Mouse (Mus musculus) lung, postnatal 10 days (tissue): ENCODE measurements around the gene Adamtsl2.
A peak's percentile ranks its signal among the peaks of the same experiment; 100 is the strongest.

Source experiments
- DNase-seq: peaks from one replicate; pipeline ENCODE4 v3.0.0; 2021

The Adamtsl2 gene

DNA sequence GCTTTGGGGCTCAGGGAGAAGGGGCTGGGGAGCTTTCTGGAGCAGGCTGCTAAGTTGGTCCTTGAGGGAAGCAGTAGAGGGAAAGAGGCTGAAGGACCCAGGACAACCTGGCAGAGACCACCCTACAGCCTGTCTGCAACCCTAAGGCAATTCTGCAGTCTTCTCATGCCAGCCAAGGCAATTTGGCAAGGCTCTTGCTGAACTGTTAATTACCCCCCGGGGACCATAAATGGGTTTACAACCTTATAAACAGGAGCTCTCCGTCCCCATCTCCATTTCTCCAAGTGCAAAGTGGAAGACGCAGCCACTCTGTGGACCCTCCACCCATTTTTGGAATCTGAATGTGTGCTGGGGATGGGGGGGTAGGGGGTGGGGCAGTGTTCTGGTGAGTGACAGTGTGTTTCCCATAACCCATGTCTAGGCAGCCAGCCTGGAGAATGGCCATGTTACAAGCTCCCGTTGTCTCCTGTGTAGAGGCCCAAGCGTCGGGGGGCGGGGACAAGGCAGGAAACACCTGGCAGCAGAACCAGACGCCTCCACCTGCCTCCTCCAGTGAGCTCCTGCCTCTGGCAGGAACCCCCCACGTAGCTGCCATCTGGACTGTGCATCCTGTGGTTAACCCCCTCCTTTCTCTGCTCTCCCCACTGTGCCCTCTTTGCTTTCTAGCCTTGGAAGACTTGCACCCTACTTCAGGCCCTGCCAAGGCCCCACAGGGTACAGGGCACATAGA, 42.6 kb downstream of the Adamtsl2 start:
- peak; percentile 36 for DNase-seq

- DNase-seq = no peak
Measured at GRCm38 (mm10) chr2:27122578-27122977, 43.4 kb downstream of the Adamtsl2 start.

DNA sequence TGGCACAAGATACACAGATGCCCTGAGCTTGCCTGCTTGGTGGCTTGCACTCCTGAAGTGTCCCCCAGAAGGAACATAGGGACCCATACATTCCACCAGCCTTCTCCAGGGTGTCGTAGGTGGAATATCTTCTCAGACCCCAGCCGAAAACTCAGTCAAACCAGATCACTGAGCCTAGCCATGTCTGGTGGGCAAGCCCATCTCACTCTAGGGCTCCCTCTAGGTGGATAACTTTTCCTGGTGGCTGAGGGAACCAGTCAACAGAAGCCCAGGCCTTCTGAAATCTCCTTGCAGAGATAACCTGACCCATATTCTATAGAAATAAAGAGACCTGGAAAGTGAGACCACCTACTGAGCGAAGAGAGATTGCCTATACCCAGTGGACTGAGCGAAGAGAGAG, 43.9 kb downstream of the Adamtsl2 start:
- no peak for DNase-seq

GRCm38 (mm10) chr2:27125979-27126378, 46.8 kb downstream of the Adamtsl2 start:
- peak; percentile 73 for DNase-seq

DNA sequence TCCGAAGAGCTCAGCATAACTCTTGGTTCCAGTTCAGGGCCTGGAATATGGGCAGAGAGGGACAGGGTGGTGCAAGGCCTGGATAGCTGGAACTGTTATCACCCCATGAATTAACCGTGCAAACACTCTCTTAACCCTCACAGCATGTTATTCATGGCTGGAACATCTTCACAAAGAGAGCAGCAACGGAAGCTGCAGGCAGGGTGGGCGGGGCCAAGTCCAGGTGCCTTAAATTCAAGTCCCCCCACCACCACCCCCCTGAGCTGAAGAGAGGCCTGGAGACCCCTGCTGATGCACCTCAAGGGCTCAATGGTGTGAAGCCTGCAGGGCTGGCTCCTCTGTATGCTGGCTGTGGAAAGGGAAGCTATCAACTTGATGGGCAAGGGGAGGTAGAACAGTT, 47.3 kb downstream of the Adamtsl2 start:
- DNase-seq = no peak

GRCm38 (mm10) chr2:27128990-27129389, 49.8 kb downstream of the Adamtsl2 start:
- DNase-seq = no peak

DNA sequence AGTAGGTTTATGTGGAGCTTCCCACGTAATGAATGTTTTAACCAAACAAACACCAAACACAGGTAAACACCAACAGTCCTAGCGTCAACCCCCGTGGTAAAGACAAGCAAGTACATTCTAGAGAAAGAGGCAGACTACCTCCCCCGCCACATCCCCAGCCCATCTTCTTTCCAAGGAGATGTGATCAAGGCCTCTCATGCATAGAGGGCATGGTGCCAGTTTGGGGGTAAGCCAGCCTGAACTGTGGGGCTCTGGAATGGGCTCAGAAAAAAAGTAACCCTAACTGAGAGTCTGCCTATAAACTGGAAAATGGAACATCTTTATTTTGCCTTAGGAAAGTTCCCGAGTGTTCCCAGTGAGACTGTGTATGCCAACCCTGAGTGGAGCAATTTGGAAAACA, 56.8 kb downstream of the Adamtsl2 start:
- no peak for DNase-seq

DNA sequence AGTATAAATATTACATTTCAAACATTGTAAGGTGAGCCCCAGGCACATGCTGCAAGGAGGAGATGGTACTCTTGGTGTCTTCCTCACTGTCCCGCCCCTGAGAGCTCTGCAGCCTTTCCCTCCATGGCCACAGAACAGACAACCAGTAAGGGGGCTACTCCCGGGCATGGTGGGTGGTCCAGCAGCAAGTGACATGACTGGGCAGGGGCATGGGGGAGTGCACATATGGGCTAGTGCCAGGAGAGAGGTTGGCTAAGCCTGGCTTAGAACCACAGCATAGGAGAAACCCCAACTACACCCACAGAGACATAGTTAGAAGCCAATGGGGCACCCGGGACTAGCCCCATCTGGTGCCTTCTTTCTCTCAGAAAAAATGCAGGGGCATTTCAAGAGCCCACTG, 57.2 kb downstream of the Adamtsl2 start:
- DNase-seq = no peak

- DNase-seq = no peak
Measured at GRCm38 (mm10) chr2:27136789-27137188, 57.6 kb downstream of the Adamtsl2 start.

GRCm38 (mm10) chr2:27138356-27138755, 59.2 kb downstream of the Adamtsl2 start:
- DNase-seq = no peak

DNA sequence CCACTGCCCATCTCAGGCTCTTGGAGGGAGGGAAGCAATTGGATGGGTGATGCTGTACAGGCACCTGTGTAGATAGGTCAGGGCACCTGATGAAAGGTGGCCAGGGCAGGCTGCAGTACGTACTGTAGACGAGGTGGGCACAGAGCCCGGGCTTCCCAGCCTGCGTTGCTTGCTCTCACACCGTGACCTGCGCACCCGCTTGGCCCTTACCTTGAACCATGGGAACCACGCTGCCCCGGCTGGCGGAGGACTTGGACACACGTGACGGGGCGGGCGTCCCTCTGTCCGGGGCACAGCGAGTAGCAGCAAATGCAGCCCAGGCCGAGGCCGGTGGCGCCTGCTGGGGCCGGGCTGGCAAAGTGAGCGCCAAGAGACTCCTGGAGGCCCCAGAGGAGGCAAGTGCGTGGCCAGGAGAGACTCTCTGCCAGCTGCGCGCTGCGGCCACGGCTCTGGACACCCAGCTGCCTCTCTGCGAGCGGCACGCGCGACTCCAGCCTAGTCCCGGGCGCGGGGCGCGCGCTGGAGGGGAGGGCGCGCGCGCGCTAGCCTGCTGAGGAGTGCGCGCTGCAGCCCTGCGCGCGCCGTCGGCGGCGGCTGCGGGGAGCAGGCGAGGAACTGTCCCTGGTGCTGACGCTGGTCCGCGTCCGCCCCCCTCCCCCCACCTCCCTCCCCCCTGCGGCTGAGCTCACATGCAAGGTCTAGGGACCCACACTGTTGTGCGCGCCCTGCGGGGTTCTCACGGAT, 62.9 kb downstream of the Adamtsl2 start, which contains the start of gene Fam163b:
Gene Fam163b, minus strand, starts transcription at position 542 of the 744 bp plus-strand sequence.
- DNase-seq = peak; percentile 48

GRCm38 (mm10) chr2:27144957-27145356, 65.8 kb downstream of the Adamtsl2 start:
- DNase-seq = no peak

GRCm38 (mm10) chr2:27146840-27147239, 67.7 kb downstream of the Adamtsl2 start:
- no peak for DNase-seq

DNA sequence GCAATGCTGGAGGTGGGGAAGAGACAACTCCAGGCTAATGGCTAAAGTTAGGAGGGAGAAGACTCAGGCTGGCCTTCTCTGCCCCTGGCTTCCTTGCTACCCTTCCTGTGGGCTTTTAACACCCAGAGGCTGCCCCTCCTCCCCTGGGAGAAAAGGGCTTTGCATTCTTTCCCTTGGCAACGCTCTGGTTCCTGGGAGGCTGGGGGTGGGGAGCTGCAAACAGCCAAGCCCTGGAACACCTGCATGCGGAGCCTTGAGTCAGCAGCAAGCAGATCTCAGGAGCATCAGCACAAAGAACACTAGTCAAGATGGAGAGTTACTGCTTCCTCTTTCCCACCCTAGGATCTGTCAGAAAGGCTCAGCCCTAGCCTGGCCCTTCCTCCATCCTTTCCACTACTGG, 70.3 kb downstream of the Adamtsl2 start:
- DNase-seq = no peak

- no peak for DNase-seq
Measured at GRCm38 (mm10) chr2:27154466-27155185, 75.4 kb downstream of the Adamtsl2 start.

DNA sequence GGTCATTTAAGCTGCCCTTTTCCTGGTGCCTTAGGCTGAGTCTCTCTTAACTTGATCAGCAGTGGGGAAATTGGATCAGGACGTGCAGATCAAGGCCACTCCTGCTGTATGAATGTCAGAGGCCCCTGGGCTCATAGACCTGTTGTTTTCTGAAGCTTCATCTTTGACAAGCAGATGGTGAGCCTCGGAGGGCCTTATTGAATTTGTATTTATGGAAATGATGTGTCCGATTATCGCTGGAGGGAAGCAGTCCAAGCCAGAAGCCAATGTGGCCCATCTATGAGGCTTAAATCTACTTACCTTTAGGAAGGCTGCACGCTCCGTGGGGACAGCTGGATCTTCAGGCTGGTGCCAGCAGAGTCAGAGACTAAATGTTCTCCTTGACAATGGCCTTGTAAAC, 77.4 kb downstream of the Adamtsl2 start:
- no peak for DNase-seq
